Mouse (Mus musculus) embryonic facial prominence, embryonic 12.5 days (tissue): ENCODE data around the gene Galnt7. TPM values are rescaled to one million over a fixed set of nuclear protein-coding genes. Genes with fewer than 3 reads are reported as not detected.

Experiments used
- ATAC-seq: fragments of 200-750 bp; cut with Nextera tagmentation; 2 replicates; pipeline ENCODE4 v1.8.0; 2017; ENCODE audit not compliant: insufficient number of reproducible peaks, insufficient read depth, low FRiP score, low TSS enrichment
- H3K27ac ChIP-seq: fragments of 300-500 bp; sonication (generic); 2 replicates; pipeline ENCODE4 v1.5.1; 2016; ENCODE audit warnings: mild to moderate bottlenecking
- H3K27me3 ChIP-seq: fragments of 300-500 bp; sonication (generic); 2 replicates; pipeline ENCODE4 v1.6.1; 2016; ENCODE audit warnings: mild to moderate bottlenecking, moderate library complexity
- H3K36me3 ChIP-seq: fragments of 300-500 bp; sonication (generic); 2 replicates; pipeline ENCODE4 v1.6.1; 2016; ENCODE audit warnings: mild to moderate bottlenecking
- H3K4me1 ChIP-seq: fragments of 300-500 bp; sonication (generic); 2 replicates; pipeline ENCODE4 v1.6.1; 2016
- H3K4me2 ChIP-seq: fragments of 300-500 bp; sonication (generic); replicated peaks from 2 replicates; pipeline ENCODE4 v1.6.1; 2016; ENCODE audit warnings: mild to moderate bottlenecking, moderate library complexity
- H3K4me3 ChIP-seq: fragments of 300-500 bp; sonication (generic); 2 replicates; pipeline ENCODE4 v1.5.1; 2016; ENCODE audit warnings: mild to moderate bottlenecking
- H3K9ac ChIP-seq: fragments of 300-500 bp; sonication (generic); 2 replicates; pipeline ENCODE4 v1.6.1; 2016; ENCODE audit warnings: mild to moderate bottlenecking, moderate library complexity
- H3K9me3 ChIP-seq: fragments of 300-500 bp; sonication (generic); 2 replicates; pipeline ENCODE4 v1.6.1; 2016; ENCODE audit warnings: mild to moderate bottlenecking, moderate library complexity
- WGBS: fragments of 180-500 bp; shearing (Covaris S2); methylation state at CpG from one replicate; pipeline ENCODE4 v1.1.7; 2016; 5-methylcytosine and 5-hydroxymethylcytosine counted together
- polyA plus RNA-seq: library from polyadenylated mRNA; unstranded; fragments of >200 nt; fragmentation: Nextera tagmentation; extraction: Ambion mirVana; gene quantifications from 2 replicates; pipeline ENCODE4 v1.2.1, GENCODE M21; 2016

Galnt7 gene
- polyA plus RNA-seq, 1 experiment from 2014 or later: 17.8 TPM

GRCm38 (mm10) chr8:57627946-57628786 lies 24.7 kb downstream of the Galnt7 start:
- ATAC-seq: no peak

GRCm38 (mm10) chr8:57623955-57624354 lies 28.9 kb downstream of the Galnt7 start:
- Histone ChIP-seq H3K4me2 (no peak overlapping the region), H3K36me3 (no peaks in the 10 kb centered on the region), H3K9ac (no peak overlapping the region), H3K27me3 (no peaks in the 10 kb centered on the region), H3K9me3 (no peaks in the 10 kb centered on the region), H3K4me1 (peaks cover 13% of the 10 kb centered on the region; the same call in 1 of the 2 replicates), H3K4me3 (no peak overlapping the region), H3K27ac (no peak overlapping the region)
- no peak for ATAC-seq
- 87% methylated on average over 4 of the region's 4 CpGs for WGBS

More at GRCm38 (mm10) chr8:57627946-57628786, 24.7 kb downstream of the Galnt7 start:
- H3K4me2 ChIP-seq: no peak overlapping the region
- 75% methylated on average over 5 of the region's 5 CpGs for WGBS
- H3K4me3 ChIP-seq: no peak overlapping the region
- no peaks in the 10 kb centered on the region for H3K27me3 ChIP-seq
- H3K27ac ChIP-seq: no peak overlapping the region
- H3K9ac ChIP-seq: no peak overlapping the region
- H3K36me3 ChIP-seq: no peaks in the 10 kb centered on the region
- H3K9me3 ChIP-seq: no peaks in the 10 kb centered on the region
- peaks cover 18% of the 10 kb centered on the region; the same call in 1 of the 2 replicates for H3K4me1 ChIP-seq

DNA sequence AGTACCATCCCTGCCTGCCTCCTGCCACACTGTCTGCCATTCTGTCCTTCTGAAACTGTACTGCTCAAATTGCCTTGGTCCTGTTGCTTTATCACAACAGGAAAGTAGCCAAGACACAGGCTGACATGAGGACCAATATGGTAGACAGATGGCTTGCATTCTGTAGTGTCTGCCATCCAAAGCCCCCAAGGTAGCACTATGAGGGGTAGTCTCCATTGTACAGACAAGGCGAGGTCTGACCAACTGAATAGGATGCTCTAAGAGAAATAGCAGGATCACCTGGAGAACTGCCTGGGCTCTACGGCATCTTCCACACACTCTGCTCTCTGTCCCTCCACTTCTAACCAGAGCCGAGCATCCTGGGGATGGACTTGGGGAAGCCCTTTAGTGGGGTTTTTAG lies 29.8 kb downstream of the Galnt7 start:
- no peak overlapping the region for H3K4me3 ChIP-seq
- H3K27me3 ChIP-seq: no peaks in the 10 kb centered on the region
- WGBS: 86% methylated on average over 3 of the region's 3 CpGs
- no peak for ATAC-seq
- no peak overlapping the region for H3K9ac ChIP-seq
- no peak overlapping the region for H3K27ac ChIP-seq
- no peaks in the 10 kb centered on the region for H3K9me3 ChIP-seq
- no peak overlapping the region for H3K4me2 ChIP-seq
- peaks cover 12% of the 10 kb centered on the region; the same call in 1 of the 2 replicates for H3K4me1 ChIP-seq
- no peaks in the 10 kb centered on the region for H3K36me3 ChIP-seq

DNA sequence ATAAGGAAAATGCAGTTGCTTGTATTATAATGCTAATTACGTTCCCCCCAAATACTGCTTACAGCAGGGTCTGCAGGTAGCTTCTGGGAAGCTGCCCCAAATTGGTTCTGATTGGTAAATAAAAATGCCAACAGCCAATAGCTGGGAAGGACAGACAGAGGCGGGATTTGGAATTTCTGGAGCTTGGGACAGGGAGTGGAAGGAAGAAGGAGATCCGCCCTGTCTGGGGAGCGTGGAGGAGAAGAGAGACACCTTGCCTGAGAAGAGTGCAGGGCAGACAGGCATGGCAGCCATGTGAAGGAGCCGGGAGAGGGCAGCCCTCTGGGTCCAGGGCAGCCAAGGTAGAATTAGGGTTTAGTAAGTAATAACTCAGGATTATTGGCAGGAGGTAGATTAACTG lies 35.9 kb downstream of the Galnt7 start:
- Histone ChIP-seq H3K9me3 (no peaks in the 10 kb centered on the region), H3K9ac (no peak overlapping the region), H3K27me3 (no peaks in the 10 kb centered on the region), H3K4me2 (no peak overlapping the region), H3K4me3 (no peak overlapping the region), H3K36me3 (no peaks in the 10 kb centered on the region), H3K4me1 (peaks cover 21% of the 10 kb centered on the region), H3K27ac (no peak overlapping the region)
- no peak for ATAC-seq
- WGBS: 66% methylated on average over 5 of the region's 5 CpGs

GRCm38 (mm10) chr8:57615016-57615657 lies 37.7 kb downstream of the Galnt7 start:
- no peaks in the 10 kb centered on the region for H3K36me3 ChIP-seq
- H3K4me1 ChIP-seq: peaks cover 34% of the 10 kb centered on the region
- H3K4me2 ChIP-seq: no peak overlapping the region
- H3K27me3 ChIP-seq: no peaks in the 10 kb centered on the region
- WGBS: 49% methylated on average over 15 of the region's 15 CpGs
- peak overlapping the region; percentile 52 for H3K27ac ChIP-seq
- H3K9ac ChIP-seq: no peak overlapping the region
- ATAC-seq: peak; percentile 50; the same call in 1 of the 2 replicates
- H3K4me3 ChIP-seq: no peak overlapping the region
- no peaks in the 10 kb centered on the region for H3K9me3 ChIP-seq

DNA sequence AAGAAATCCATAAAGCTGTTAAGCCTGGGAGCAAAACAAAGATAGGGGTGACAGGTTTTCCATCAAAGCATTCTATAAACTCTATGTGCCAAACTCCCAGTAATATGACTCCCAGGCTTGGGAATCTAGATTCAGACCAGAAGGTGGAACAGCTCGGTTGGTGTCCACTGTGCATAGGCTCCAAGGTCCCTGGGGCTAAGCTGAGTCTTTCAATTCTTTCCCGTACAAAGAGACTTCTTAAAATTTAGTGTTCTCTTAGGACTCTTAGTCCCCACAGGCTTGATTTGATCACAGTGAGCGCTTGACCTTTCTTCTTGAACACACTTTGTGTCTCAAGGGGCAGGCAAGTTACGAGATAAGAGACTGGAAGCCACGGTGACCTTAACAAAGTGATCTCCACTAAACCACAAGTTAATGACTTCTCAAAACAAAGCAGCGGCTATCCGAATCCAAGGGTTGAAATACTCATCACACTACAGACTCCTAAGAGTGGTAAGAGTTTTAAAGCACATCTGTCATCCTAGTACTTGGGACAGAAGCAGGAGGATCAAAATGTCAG lies 41.3 kb downstream of the Galnt7 start:
- Histone ChIP-seq H3K4me1 (peaks cover 32% of the 10 kb centered on the region), H3K27me3 (no peaks in the 10 kb centered on the region), H3K27ac (no peak overlapping the region; the same call in 1 of the 2 replicates), H3K9me3 (no peaks in the 10 kb centered on the region), H3K36me3 (no peaks in the 10 kb centered on the region), H3K4me2 (no peak overlapping the region), H3K9ac (no peak overlapping the region), H3K4me3 (no peak overlapping the region)
- WGBS: 19% methylated on average over 7 of the region's 7 CpGs
- ATAC-seq: no peak

DNA sequence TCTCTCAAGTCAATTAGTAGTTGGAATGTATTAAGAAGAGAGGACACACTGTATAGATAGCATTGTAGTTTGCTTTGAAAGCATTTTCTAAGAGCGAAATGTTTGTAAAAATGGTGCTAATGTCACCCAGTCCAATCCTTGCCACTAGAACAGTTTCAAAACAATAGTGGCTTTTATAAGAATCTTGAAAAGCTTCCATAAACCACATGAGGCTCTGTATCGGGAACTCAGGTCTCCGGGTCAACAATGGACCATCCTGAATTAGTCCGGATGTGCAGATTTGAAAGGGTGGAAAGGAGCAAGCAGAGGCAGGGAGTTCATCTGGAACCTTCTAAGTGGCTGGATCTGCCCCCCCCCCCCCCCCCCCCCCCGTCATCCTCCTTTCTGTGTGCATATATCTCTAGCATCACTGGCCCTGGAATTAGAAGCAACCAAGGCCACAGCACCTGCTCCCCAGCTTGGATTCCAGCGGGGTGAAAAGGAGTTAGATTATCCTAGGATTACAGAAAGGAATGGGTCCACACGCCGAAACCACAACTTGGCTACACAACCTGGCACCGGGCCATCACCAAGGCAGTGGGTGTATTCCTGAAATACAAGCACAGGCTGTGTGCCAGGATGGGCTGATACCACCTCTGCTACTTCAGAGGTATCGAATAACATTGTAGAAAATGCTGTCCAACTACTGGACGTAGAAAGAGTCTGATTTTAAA lies 42.0 kb downstream of the Galnt7 start:
- H3K36me3 ChIP-seq: no peaks in the 10 kb centered on the region
- 60% methylated on average over 10 of the region's 11 CpGs for WGBS
- H3K4me2 ChIP-seq: no peak overlapping the region
- no peaks in the 10 kb centered on the region for H3K9me3 ChIP-seq
- ATAC-seq: peak; percentile 36; the same call in 1 of the 2 replicates
- H3K4me3 ChIP-seq: no peak overlapping the region
- no peaks in the 10 kb centered on the region for H3K27me3 ChIP-seq
- H3K4me1 ChIP-seq: peaks cover 28% of the 10 kb centered on the region
- no peak overlapping the region for H3K27ac ChIP-seq
- no peak overlapping the region for H3K9ac ChIP-seq

GRCm38 (mm10) chr8:57602511-57602910 lies 50.3 kb downstream of the Galnt7 start:
- 92% methylated on average over 5 of the region's 5 CpGs for WGBS

GRCm38 (mm10) chr8:57601987-57602418 lies 50.8 kb downstream of the Galnt7 start:
- no peak overlapping the region for H3K9ac ChIP-seq
- H3K4me3 ChIP-seq: no peak overlapping the region
- H3K36me3 ChIP-seq: no peaks in the 10 kb centered on the region
- 92% methylated on average over 12 of the region's 12 CpGs for WGBS
- ATAC-seq: no peak
- peaks cover 7% of the 10 kb centered on the region for H3K4me1 ChIP-seq
- no peaks in the 10 kb centered on the region for H3K27me3 ChIP-seq
- H3K9me3 ChIP-seq: no peaks in the 10 kb centered on the region
- no peak overlapping the region for H3K27ac ChIP-seq
- no peak overlapping the region for H3K4me2 ChIP-seq

More at GRCm38 (mm10) chr8:57602511-57602910, 50.3 kb downstream of the Galnt7 start:
- Histone ChIP-seq H3K9ac (no peak overlapping the region), H3K4me2 (no peak overlapping the region), H3K27me3 (no peaks in the 10 kb centered on the region), H3K27ac (no peak overlapping the region), H3K4me1 (peaks cover 7% of the 10 kb centered on the region), H3K36me3 (no peaks in the 10 kb centered on the region), H3K9me3 (no peaks in the 10 kb centered on the region), H3K4me3 (no peak overlapping the region)
- no peak for ATAC-seq

DNA sequence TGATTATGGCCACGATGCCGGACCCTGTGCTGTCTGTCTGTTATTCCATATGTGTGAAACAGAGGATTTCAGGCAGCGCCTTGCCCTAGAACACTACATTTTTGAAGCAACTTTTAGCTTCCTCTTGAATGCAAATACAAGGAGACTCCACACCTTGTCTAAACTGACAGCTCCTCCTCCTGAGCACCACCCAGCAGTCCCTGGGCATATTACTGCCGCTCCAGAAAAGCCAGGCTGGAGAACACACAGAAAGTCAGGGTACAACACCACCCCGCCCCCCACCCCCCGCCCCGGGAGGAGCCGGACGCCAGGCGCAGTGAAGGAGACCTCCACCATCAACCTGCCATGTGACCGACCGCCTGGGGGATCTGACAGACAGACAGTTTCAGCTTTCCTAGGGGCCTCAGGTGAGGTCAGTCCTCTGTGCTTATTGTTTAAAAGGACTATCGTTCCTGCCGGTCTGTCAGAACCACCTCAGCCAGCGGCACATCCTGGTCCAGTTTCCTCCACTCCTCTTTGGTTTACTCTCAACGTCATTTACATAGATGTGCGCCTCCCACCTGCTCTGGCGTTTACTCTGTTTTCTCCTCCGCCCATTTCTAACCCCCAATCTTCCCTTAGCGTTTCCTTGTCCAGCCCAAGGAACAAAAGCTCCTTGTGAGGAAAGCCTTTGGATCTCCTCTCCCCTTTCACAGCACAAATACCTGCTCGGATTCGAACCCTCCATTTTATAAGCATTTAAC lies 52.8 kb downstream of the Galnt7 start:
- H3K4me1 ChIP-seq: peaks cover 7% of the 10 kb centered on the region
- no peak overlapping the region for H3K27ac ChIP-seq
- H3K9ac ChIP-seq: no peak overlapping the region
- 15% methylated on average over 22 of the region's 22 CpGs for WGBS
- H3K4me3 ChIP-seq: peak overlapping the region; percentile 18; the same call in 1 of the 2 replicates
- H3K4me2 ChIP-seq: peak overlapping the region; percentile 42
- no peaks in the 10 kb centered on the region for H3K9me3 ChIP-seq
- H3K27me3 ChIP-seq: no peaks in the 10 kb centered on the region
- no peaks in the 10 kb centered on the region for H3K36me3 ChIP-seq
- 0 out of 2 replicates have a peak, but pooled peaks have one; percentile 15 for ATAC-seq

GRCm38 (mm10) chr8:57595853-57596252 lies 57.0 kb downstream of the Galnt7 start:
- WGBS: 80% methylated on average over 3 of the region's 3 CpGs
- H3K27ac ChIP-seq: no peak overlapping the region
- no peaks in the 10 kb centered on the region for H3K9me3 ChIP-seq
- no peaks in the 10 kb centered on the region for H3K36me3 ChIP-seq
- H3K9ac ChIP-seq: no peak overlapping the region
- ATAC-seq: no peak
- H3K27me3 ChIP-seq: no peaks in the 10 kb centered on the region
- no peak overlapping the region for H3K4me2 ChIP-seq
- H3K4me1 ChIP-seq: peaks cover 7% of the 10 kb centered on the region
- H3K4me3 ChIP-seq: no peak overlapping the region
